Mouse (Mus musculus) intestine, embryonic 15.5 days (tissue): ENCODE data around the gene Trabd2b. TPM values are rescaled to one million over a fixed set of nuclear protein-coding genes. Genes with fewer than 3 reads are reported as not detected.

Experiments used
- ATAC-seq: fragments of 200-750 bp; cut with Nextera tagmentation; 2 replicates; pipeline ENCODE4 v1.8.0; 2017; ENCODE audit warnings: moderate TSS enrichment, moderate library complexity
- H3K27ac ChIP-seq: fragments of 300-500 bp; sonication (generic); 2 replicates; pipeline ENCODE4 v1.5.1; 2015; ENCODE audit warnings: mild to moderate bottlenecking, inconsistent platforms
- H3K27me3 ChIP-seq: fragments of 300-500 bp; sonication (generic); replicated peaks from 2 replicates; pipeline ENCODE4 v1.6.1; 2015; ENCODE audit warnings: inconsistent platforms
- H3K36me3 ChIP-seq: fragments of 300-500 bp; sonication (generic); 2 replicates; pipeline ENCODE4 v1.6.1; 2015; ENCODE audit warnings: inconsistent platforms
- H3K4me1 ChIP-seq: fragments of 300-500 bp; sonication (generic); replicated peaks from 2 replicates; pipeline ENCODE4 v1.6.1; 2015; ENCODE audit warnings: inconsistent platforms
- H3K4me2 ChIP-seq: fragments of 300-500 bp; sonication (generic); replicated peaks from 2 replicates; pipeline ENCODE4 v1.6.1; 2015; ENCODE audit warnings: mild to moderate bottlenecking, inconsistent platforms
- H3K4me3 ChIP-seq: fragments of 300-500 bp; sonication (generic); replicated peaks from 2 replicates; pipeline ENCODE4 v1.5.1; 2015; ENCODE audit warnings: inconsistent platforms
- H3K9ac ChIP-seq: fragments of 300-500 bp; sonication (generic); 2 replicates; pipeline ENCODE4 v1.6.1; 2015; ENCODE audit warnings: inconsistent platforms
- H3K9me3 ChIP-seq: fragments of 300-500 bp; sonication (generic); 2 replicates; pipeline ENCODE4 v1.6.1; 2016; ENCODE audit warnings: inconsistent platforms
- WGBS: fragments of 180-500 bp; shearing (Covaris S2); methylation state at CpG from one replicate; pipeline ENCODE4 v1.1.7; 2015; 5-methylcytosine and 5-hydroxymethylcytosine counted together
- polyA plus RNA-seq: library from polyadenylated mRNA; unstranded; fragments of >200 nt; fragmentation: Nextera tagmentation; extraction: Ambion mirVana; gene quantifications from 2 replicates; pipeline ENCODE4 v1.2.1, GENCODE M21; 2015

Trabd2b gene
- polyA plus RNA-seq, 1 experiment from 2014 or later, result 0.53 TPM

DNA sequence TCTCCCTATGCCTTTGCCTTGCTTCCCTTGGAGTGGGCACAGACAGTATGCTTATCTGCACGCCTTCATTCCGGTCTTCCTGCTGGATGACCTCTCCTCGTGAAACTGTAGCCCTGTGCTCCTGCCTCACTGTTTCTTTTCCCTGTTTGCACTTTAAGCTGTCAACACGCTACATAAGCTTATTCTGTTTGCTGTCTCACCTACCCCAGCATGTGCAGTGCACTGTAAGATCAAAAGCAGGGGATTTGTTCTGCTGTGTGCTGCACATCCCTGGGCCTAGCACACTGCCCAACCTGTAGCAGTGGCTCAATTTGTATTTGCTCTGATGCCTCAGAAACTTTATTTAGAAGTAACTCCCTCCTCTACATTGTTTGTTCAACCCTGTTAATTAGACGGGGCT is 79.5 kb downstream of the Trabd2b start:
- Histone ChIP-seq H3K27ac (no peak overlapping the region), H3K27me3 (no peaks in the 10 kb centered on the region), H3K4me1 (no peaks in the 10 kb centered on the region), H3K9me3 (no peaks in the 10 kb centered on the region), H3K36me3 (no peaks in the 10 kb centered on the region), H3K4me2 (no peak overlapping the region), H3K9ac (no peak overlapping the region), H3K4me3 (no peak overlapping the region)
- no peak for ATAC-seq
- WGBS, result 60% methylated on average over 5 of the region's 5 CpGs

DNA sequence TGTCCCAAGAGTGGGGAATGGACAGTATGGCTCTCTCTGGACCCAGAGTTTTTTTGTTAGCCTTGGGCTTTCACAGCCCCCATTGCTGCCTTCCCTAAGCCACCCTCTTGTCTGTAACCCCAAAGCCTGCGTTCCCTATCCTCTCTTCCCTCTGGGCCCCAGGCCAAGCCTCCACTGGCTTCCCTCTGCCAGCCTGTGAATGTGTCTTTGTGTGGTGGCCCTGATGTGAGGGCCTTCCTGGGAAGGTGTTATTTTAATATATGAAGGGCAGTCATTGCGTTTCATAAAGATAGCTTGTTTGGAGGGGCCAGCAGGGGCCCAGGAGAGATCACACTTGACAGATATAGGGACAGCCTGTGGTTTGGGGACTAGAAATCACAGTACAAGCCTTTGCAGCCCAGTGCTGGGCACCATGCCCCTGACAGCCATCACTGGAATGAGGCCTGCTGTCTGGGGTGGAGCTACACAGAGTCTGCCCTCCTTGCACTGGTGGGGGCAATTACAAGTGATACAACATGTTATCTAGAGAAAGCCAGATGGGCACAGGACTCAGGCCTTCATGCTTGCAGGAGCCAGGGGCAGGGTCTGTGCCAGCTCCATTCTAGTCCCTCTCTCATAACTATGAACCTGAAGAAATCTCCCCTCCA is 80.5 kb downstream of the Trabd2b start:
- Histone ChIP-seq H3K9ac (no peak overlapping the region), H3K4me1 (no peaks in the 10 kb centered on the region), H3K27ac (no peak overlapping the region), H3K9me3 (no peaks in the 10 kb centered on the region), H3K27me3 (no peaks in the 10 kb centered on the region), H3K36me3 (no peaks in the 10 kb centered on the region), H3K4me3 (no peak overlapping the region), H3K4me2 (no peak overlapping the region)
- WGBS, result 60% methylated on average over 2 of the region's 2 CpGs
- no peak for ATAC-seq

DNA sequence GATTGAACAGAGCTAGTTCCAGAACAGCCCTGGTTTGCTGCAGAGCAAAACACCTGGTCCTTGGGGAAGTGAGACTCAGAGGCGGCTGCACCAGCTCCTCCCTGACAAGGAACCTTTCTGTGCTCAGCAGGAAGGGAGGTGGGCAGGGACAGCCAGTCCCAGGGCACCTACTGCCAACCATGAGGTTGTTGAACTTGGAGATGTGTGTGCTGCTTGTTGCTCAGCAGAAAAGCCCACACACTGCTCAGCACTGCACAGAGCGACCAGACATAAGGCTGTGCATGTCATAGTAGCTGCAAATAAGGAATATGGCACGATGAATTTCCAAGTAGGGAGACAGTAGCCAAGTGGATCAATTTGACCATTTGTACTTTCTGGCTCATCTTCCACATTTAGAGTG is 81.2 kb downstream of the Trabd2b start:
- Histone ChIP-seq H3K27me3 (no peaks in the 10 kb centered on the region), H3K4me3 (no peak overlapping the region), H3K36me3 (no peaks in the 10 kb centered on the region), H3K4me1 (no peaks in the 10 kb centered on the region), H3K27ac (no peak overlapping the region), H3K9me3 (no peaks in the 10 kb centered on the region), H3K9ac (no peak overlapping the region), H3K4me2 (no peak overlapping the region)
- WGBS, result 73% methylated on average over 3 of the region's 3 CpGs
- ATAC-seq, result no peak

DNA sequence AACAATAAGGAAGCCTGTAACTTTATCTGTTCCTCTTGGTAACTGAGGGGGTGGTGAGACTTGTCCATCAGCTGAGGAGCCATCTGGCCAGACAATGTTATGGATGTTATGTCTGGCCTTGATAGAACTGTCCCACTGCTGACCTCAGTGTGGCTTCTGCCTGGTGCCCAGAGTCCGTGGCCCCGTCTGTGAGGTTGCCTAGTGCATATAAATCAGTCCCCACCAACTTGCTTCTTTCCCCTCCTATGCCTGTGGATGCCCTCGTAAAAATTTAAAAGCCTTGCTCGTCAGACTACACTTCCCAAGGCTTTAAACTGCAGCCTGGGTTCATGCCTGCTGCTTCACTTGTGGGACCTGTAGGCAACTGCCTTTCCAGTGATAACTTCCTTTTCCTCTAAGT is 85.6 kb downstream of the Trabd2b start:
- 44% methylated on average over 4 of the region's 4 CpGs for WGBS
- no peak overlapping the region for H3K9ac ChIP-seq
- ATAC-seq, result no peak
- H3K36me3 ChIP-seq, result no peaks in the 10 kb centered on the region
- H3K27me3 ChIP-seq, result no peaks in the 10 kb centered on the region
- H3K27ac ChIP-seq, result no peak overlapping the region
- no peaks in the 10 kb centered on the region for H3K9me3 ChIP-seq
- H3K4me3 ChIP-seq, result no peak overlapping the region
- H3K4me2 ChIP-seq, result no peak overlapping the region
- no peaks in the 10 kb centered on the region for H3K4me1 ChIP-seq

DNA sequence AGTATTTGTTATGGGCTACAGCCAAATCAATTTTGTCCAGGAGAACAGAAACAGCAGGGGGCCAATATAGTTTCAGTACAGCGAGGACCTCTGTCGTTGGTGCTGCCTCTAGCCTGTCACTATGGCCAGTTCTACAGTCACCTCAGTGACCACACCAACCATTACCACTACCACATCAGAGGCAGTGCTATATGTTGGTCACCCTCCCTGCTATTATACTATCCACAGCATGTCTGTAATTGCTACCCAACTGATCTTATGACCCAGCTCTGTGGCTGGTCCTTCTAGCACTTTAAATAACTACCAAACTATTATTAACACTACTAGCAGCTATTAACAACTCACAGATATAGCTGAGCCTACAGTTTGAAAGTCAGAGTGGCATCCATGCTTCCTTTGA is 87.5 kb downstream of the Trabd2b start:
- Histone ChIP-seq H3K36me3 (no peaks in the 10 kb centered on the region), H3K27me3 (no peaks in the 10 kb centered on the region), H3K4me2 (no peak overlapping the region), H3K9ac (no peak overlapping the region), H3K4me3 (no peak overlapping the region), H3K4me1 (no peaks in the 10 kb centered on the region), H3K27ac (no peak overlapping the region), H3K9me3 (no peaks in the 10 kb centered on the region)
- no peak for ATAC-seq
- 74% methylated on average over 2 of the region's 2 CpGs for WGBS

DNA sequence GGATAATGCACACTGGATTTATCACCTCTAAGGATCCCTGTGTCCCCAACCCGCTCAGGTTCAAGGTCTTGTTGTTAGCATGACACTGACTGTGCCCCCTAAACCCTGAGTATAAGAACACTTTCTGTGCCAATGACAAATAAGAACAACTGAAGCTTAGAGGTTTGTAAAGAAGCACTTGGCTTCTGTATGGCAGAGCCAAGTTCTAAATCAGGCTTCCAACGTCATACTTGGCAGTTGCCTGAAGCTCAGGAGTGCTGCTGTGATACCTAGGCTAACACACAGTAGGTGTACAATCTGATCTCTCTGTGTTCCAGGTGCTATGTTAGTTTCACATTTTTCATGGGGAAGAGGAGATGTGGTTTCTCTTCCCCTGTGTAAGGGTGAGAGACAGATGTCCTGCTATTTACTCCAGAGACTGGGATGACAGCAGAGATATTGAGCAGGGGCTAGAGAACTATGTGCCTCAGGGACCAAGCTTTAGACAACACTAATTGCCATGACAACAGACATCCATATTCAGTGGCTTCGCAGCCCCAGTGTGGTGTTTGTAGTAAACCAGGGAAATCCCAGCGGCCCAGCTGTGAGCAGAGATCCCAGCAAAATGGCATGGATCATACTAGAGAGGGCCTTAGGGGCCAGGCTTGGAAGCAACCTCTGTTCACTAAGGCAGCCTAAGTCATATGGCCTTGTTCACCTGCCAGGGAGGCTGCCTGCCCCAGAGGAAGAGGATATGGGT is 89.3 kb downstream of the Trabd2b start:
- Histone ChIP-seq H3K9ac (no peak overlapping the region), H3K27ac (no peak overlapping the region), H3K4me2 (no peak overlapping the region), H3K27me3 (no peaks in the 10 kb centered on the region), H3K9me3 (no peaks in the 10 kb centered on the region), H3K4me3 (no peak overlapping the region), H3K4me1 (0 out of 2 replicates have a peak, but pooled peaks cover 2% of the 10 kb centered on the region), H3K36me3 (no peaks in the 10 kb centered on the region)
- no peak for ATAC-seq
- 53% methylated on average over 4 of the region's 4 CpGs for WGBS

DNA sequence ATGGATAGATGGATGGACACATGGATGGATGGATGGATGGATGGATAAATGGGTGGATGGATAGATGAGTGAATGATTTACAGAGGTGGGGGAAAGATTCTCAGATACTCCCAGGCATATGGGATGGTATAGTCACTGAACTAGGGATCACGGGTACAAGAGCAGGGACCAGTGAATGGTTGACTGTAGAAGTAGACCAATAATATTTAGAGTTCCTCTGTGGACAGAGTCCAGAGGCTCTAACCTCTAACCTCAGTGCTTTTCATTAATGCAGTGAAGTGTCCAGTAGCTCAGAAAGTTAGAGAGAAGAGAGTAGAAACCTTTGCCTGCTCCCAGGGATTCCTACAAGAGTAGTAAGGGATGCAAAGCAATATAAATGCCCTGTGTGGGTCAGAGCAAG is 93.1 kb downstream of the Trabd2b start:
- H3K9me3 ChIP-seq, result no peaks in the 10 kb centered on the region
- H3K27me3 ChIP-seq, result no peaks in the 10 kb centered on the region
- H3K9ac ChIP-seq, result no peak overlapping the region
- H3K36me3 ChIP-seq, result no peaks in the 10 kb centered on the region
- no peak overlapping the region for H3K27ac ChIP-seq
- H3K4me3 ChIP-seq, result no peak overlapping the region
- H3K4me2 ChIP-seq, result no peak overlapping the region
- 69% methylated on average over 1 of the region's 1 CpGs for WGBS
- no peak for ATAC-seq
- H3K4me1 ChIP-seq, result 0 out of 2 replicates have a peak, but pooled peaks cover 2% of the 10 kb centered on the region

DNA sequence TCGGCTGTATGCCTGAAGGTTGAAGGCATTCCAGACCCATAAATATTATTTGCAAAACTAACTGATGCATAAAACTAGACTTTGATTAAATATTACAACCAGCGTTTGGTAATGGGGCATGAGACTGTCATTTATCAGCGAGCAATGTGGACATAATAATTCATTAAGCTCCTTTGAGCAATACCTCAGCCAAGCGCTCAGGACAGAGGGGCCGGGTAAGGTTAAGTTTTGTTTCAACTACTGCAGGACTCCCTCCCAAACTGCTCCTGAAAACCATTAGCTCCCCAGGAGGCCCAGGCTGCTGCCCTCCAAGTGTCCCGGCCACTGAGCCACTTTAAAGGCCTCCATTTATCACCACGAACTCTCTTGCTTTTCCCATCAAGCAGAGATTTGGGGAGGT is 93.8 kb downstream of the Trabd2b start:
- Histone ChIP-seq H3K4me3 (no peak overlapping the region), H3K27me3 (no peaks in the 10 kb centered on the region), H3K27ac (no peak overlapping the region), H3K9me3 (no peaks in the 10 kb centered on the region), H3K9ac (no peak overlapping the region), H3K4me2 (no peak overlapping the region), H3K4me1 (0 out of 2 replicates have a peak, but pooled peaks cover 2% of the 10 kb centered on the region), H3K36me3 (no peaks in the 10 kb centered on the region)
- no peak for ATAC-seq
- WGBS, result 47% methylated on average over 7 of the region's 7 CpGs

DNA sequence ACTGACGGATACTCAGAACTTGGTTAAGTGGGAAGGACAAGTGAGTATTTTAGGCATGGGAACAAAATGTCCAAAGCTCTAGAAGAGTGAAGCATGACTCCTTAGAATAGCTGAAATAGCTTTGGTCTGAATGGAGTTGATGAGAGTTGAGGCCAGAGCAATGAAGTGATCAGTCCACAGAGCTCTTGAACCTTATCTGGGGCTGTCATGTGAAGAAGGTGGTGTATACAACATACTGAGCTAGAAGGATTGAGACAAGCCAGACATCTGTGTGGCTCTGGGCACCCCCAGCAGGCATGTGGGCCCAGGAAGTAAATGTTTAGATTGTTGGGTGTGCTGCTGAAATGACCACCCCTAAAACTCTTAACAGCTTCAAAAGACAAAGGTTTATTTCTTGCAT is 94.5 kb downstream of the Trabd2b start:
- H3K9ac ChIP-seq, result no peak overlapping the region
- no peak overlapping the region for H3K27ac ChIP-seq
- no peaks in the 10 kb centered on the region for H3K27me3 ChIP-seq
- no peak for ATAC-seq
- H3K4me3 ChIP-seq, result no peak overlapping the region
- no peaks in the 10 kb centered on the region for H3K36me3 ChIP-seq
- H3K9me3 ChIP-seq, result no peaks in the 10 kb centered on the region
- 0 out of 2 replicates have a peak, but pooled peaks cover 2% of the 10 kb centered on the region for H3K4me1 ChIP-seq
- H3K4me2 ChIP-seq, result no peak overlapping the region
- WGBS, result 83% methylated on average over 1 of the region's 1 CpGs

DNA sequence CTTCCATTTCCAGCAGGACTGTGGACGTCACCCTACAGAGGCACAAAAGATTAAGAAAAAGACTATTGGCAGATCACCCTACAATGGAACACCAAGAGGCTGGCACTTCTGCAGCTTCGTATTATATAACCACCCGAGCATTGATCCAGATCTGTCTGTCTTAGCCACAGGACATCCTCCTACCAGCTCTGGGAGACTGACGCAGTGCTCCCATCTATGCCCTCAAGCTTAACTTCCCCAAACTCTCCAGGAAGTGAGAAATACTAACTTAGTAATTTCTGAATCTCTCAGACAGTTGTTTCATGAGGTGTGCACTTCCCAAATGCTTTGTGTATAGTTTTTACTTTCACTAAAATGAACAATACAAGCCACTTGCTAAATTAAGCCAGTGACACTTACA is 95.1 kb downstream of the Trabd2b start:
- Histone ChIP-seq H3K27me3 (no peaks in the 10 kb centered on the region), H3K4me2 (no peak overlapping the region), H3K4me3 (no peak overlapping the region), H3K9ac (no peak overlapping the region), H3K9me3 (no peaks in the 10 kb centered on the region), H3K36me3 (no peaks in the 10 kb centered on the region), H3K4me1 (0 out of 2 replicates have a peak, but pooled peaks cover 2% of the 10 kb centered on the region), H3K27ac (no peak overlapping the region)
- 85% methylated on average over 4 of the region's 4 CpGs for WGBS
- ATAC-seq, result no peak

DNA sequence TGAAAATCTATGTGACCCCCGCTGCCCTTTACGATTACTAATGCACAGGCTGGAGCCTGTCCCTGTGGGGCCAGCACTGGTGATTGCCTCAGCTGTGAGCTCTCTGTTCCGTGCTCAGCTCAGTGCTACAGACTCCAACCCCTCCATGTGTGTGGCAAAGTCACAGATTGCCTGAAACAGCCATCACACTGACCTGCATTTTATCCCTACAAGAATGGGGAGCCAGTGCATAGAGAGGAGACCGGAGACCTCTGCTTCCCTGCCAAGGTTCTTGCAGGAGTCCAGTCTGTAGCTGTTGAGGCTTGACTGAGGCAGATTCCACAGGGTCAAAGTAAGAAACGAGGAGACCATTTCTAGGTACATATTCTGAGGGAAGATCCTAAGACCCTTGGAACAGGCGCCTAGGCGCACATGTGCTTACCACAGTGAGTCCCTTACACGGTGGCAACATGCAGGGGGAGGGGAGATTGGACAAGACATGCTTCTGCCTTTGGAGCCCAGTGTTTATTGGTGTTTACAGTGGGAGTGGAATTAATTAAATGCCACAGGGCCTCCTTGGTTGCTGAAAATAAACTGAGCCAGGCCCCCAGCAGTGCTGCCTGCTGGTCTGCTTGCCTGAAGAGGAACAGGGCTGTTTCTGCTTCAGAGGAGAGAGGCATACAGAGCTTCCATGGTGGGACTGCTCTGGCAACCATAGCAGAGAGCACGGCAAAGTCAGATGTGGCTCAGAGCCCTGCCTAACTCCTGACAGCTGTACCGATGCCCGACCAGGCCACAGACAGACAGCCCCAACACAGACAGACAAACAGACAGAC is 97.9 kb downstream of the Trabd2b start:
- Histone ChIP-seq H3K27ac (no peak overlapping the region), H3K27me3 (no peaks in the 10 kb centered on the region), H3K36me3 (no peaks in the 10 kb centered on the region), H3K9me3 (no peaks in the 10 kb centered on the region), H3K9ac (no peak overlapping the region), H3K4me2 (no peak overlapping the region), H3K4me1 (0 out of 2 replicates have a peak, but pooled peaks cover 2% of the 10 kb centered on the region), H3K4me3 (no peak overlapping the region)
- WGBS, result 59% methylated on average over 11 of the region's 11 CpGs
- no peak for ATAC-seq

DNA sequence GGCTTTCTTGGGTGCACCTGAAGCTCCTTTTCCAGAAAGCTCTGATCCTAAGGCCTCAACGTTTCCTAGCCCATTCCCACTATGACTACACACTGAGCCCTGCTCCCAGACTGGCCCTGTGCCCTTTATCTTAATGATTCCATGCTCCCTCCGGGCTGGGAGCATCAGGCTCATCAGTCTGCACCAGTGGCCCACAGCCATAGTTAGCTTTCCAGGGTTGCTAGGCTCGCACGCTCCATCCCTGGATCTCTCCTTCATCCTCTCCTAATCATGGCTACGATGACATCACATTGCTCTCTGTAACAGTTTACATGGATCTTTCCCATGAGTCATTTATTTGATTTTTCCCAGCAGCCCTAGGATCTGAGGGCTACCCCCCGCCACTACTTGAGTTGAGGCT is 103.1 kb downstream of the Trabd2b start:
- Histone ChIP-seq H3K36me3 (no peaks in the 10 kb centered on the region), H3K27me3 (no peaks in the 10 kb centered on the region), H3K4me2 (no peak overlapping the region), H3K27ac (no peak overlapping the region), H3K4me1 (no peaks in the 10 kb centered on the region), H3K9ac (no peak overlapping the region), H3K9me3 (no peaks in the 10 kb centered on the region), H3K4me3 (no peak overlapping the region)
- 86% methylated on average over 6 of the region's 6 CpGs for WGBS
- no peak for ATAC-seq
